In genomic region chr9:51660908-51661874, GRCm38 (mm10) we compare ENCODE assay signal across 7 mouse cellular contexts.
DNase-seq lines count a peak whose midpoint lies in the region.

No protein-coding gene starts in this region.

- DNase-seq in left cerebral cortex, adult 11 months (ENCODE audit: low spot score): peak; percentile 29
- no peak for DNase-seq in left cerebral cortex, postnatal 4 days
- peak; percentile 36 for DNase-seq in embryo, embryonic 10.5 days (ENCODE audit: low spot score)
- DNase-seq in frontal cortex, postnatal 36 days (ENCODE audit: low spot score in 2 of 2): peak; percentile 9 to 40
- peak; percentile 20 to 53 for DNase-seq in left cerebral cortex, postnatal 25 days (ENCODE audit: low spot score in 2 of 2)
- DNase-seq in thymus, postnatal 10 days (ENCODE audit: low spot score in 2 of 2): no peak
- no peak for DNase-seq in retina, postnatal 1 day

- intact Hi-C loops in left cerebral cortex, postnatal 4 days (cut with DNase I): no loop called here
- intact Hi-C loops in left cerebral cortex, postnatal 25 days (cut with DNase I): no loop called here

Comparison
In these comparisons a context has a peak if more than half of its experiments do, and no peak if none do; other contexts are left out.
1. DNase-seq: peak in left cerebral cortex, adult 11 months (single experiment), embryo, embryonic 10.5 days (single experiment), frontal cortex, postnatal 36 days (2 of 2) and left cerebral cortex, postnatal 25 days (2 of 2); none in left cerebral cortex, postnatal 4 days (single experiment), thymus, postnatal 10 days (0 of 2) and retina, postnatal 1 day (single experiment).